Mouse (Mus musculus): Measurements from ENCODE around the gene Aldh5a1.

GRCm38 (mm10) chr13:24889554-24889953 is 47.9 kb downstream of the Aldh5a1 start:
- no peak for TF ChIP-seq CTCF (IDR thresholded peaks at IDR 0.05; ENCODE audit: control insufficient read depth, insufficient read depth, insufficient read length)
- TF ChIP-seq MAX (IDR thresholded peaks at IDR 0.05): no peak
- TF ChIP-seq FOSL1 (IDR thresholded peaks at IDR 0.05; ENCODE audit: insufficient read depth, low read length, poor library complexity, severe bottlenecking): no peak
- TF ChIP-seq USF1 (IDR thresholded peaks at IDR 0.05; ENCODE audit: low read depth): no peak
- no peak for TF ChIP-seq CEBPB (IDR thresholded peaks at IDR 0.05; ENCODE audit: low read depth)
- no peak for TF ChIP-seq MYOG (IDR thresholded peaks at IDR 0.05; ENCODE audit: control insufficient read depth, extremely low read depth, insufficient read length)
- no peak for TF ChIP-seq MYOD1 (IDR thresholded peaks at IDR 0.05; ENCODE audit: control insufficient read depth, insufficient read length, low read depth)

All from C2C12 (cell line).